Mouse (Mus musculus) urinary bladder, adult 18-20 months (tissue): Measurements from ENCODE around the gene Rimkla.

ENCODE experiments used
- DNase-seq, 2 experiments: peaks; one replicate each; pipeline ENCODE4 v3.0.0; 2022; ENCODE audit warnings: low spot score in 2 of 2, mixed read lengths in 2 of 2

Gene Rimkla

DNA sequence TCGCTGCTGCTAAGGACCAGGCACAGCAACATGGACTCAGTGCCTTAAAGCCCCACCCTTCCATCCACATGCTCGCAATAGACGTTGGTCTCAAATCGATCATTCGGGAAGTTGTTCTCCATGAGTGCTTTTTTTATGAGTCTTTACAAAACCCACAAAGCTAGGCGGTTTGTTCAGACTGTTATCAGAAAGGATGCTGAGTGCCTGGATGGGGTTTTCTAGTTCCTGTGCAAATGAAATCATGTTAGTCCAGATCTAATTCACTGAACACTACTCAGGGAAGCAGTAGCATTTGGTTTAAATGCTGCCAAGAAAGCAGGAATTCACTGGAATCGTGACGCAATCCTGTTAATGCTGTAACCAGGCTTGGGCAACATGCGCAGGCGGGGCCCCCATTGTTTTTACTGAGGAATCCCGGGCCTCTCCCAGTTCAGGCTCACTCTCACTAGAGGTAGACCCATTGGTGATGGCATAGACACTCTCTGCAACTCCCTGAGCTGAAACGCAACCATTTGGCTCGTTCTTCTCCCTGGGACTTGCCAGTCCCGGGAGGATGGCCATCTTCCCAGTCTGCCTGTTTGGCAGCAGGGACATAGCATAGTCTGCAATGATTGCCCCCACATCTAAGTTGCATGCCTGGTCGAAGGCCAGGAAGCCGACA lies 24.6 kb downstream of the Rimkla start:
- DNase-seq: no peak

DNA sequence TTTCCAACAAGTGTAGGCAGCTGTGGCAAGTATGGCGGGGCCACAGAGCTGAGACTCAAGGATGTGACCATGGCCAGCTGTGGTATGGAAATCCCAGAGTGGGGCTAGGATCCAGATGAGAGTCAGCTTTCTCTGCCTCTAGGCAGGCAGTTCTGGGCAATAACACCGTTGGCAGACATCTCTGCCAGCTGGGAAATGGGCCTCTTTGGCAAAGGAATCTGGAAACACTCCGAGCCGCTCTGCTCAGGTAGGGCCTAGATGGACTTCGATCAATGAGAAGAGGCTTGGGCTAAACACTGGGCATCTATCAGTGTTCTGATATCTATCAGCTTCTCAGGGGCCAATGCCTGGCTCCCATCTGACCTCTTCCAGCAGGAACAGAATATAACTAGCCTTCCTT lies 26.6 kb downstream of the Rimkla start:
- no peak for DNase-seq

DNA sequence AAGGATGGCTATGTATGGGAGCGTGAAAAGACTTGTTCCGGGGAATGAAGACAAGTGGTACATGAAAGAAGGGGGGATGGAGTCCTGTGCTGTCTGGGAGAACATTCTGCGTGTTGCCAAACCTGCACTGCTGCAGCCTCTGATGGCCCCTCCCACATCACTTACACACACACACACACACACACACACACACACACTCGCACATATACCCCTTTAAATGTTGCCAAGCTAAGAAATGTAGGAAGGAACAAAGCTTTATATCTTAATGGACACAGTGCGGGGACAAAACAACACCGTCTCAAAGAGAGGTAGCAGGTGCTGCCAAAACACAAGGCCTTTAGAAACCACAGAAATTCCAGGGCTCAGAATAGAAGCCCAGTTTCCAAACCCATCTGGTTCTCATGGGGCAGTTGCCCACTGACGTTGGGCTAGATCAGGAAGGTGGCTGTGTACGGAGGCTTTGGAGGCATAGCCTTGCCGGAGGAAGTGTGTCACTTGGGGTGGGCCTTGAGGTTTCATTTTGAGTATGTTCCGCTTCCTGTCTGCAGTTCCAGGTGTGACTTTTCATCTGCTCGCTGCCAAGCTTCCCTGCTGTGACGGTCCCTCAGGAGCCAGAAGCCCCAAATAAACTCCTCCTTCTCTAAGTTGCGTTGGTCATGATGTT lies 28.5 kb downstream of the Rimkla start:
- no peak for DNase-seq

DNA sequence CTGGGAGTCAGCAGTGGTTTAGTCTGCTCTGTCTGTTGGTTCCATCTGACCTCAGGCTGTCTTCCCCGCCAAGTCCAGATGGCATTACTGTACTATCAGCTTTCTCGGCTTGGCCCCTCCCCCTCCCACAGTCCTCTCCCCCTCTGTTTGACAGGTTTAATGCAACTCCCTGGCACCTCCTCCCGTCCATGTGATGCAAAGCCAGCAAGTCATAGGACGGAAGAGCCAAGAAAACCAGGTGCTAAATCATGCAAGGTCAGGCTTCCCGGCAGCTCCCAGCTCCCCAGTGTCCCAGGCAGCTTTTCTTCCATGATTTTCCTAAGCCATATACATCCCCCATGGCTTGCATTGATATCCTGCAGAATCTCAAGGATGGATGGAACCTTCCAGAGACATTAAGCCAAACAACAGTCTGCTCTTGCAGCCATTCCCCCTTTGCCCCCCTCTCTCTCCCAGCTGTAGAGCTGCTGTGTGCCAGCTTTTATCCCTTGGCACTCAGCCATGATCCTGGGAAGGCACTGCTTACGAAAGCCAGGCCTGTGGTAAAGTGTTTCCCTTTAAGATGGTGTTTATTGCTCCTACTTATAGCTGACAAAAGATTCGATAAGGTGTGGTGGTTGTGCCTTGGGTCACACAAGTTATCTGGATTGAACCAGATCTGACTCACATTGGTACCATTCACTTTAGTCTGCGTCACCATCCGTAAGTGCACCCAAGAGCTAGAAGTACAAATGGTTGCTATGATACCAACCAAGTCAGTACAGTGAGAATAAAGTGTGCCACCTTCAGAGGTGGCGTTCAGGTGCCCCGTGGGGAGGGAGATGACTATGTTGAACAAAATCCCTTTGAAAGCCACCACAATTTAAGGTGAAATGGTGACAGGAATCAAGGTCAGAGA lies 29.3 kb downstream of the Rimkla start:
- DNase-seq: peak in 1 of 2 experiments; percentile 21

DNA sequence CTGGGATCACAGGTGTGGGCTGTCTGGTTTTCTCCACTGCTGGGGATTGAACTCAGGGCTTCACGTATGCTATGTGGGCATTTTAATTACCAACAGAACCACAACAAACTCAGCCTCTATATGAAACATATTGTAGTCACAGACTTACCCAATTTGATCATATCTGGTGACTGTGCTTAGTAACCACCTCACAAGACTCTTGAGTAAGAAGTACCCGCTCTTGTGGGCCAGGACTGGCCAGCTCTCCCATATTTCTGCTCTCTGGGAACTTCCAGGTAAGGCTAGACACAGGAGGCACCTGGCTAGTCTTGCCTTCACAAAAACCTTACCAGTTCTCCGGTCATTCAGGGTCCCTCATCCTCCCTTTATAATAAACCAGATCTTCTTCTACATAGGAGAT lies 30.0 kb downstream of the Rimkla start:
- DNase-seq: no peak

DNA sequence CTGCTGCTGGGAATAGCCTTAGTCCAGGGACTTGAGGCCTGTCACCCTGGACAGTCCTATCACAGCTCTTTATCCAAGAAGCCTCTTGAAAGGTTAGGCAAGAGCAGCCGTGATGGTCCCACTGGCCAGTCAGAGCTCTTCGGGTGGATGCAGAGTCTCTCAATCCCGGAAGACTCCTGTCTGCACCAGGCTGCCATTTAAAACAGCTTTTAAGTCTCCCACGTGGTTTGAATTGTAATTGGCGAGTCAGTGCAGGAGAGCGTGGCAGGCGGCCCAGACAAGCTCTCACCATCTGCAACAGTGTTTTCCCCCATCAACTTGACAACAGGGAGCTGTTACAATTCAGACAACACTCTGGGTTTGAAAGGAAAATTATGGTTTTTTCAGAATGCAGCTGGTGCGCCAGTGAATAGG lies 31.7 kb downstream of the Rimkla start:
- DNase-seq: no peak

DNA sequence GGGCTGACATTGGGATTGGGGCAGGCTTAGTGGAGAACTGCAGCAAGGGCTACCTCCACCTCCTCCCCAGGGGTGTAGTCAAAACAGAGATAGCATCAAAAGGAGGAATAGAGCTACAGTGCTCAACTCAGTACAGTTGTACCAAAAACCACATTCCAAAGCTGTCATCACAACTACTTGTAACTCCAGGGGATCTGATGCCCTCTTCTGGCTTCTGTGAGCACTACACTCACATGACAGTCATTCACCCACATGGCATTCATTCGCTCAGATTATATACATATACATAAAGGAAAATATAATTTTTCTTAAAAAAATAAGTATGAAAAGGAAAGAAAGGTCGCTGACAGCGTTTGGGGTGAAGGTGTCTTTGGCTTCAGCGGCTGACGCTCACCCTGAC lies 32.1 kb downstream of the Rimkla start:
- no peak for DNase-seq

DNA sequence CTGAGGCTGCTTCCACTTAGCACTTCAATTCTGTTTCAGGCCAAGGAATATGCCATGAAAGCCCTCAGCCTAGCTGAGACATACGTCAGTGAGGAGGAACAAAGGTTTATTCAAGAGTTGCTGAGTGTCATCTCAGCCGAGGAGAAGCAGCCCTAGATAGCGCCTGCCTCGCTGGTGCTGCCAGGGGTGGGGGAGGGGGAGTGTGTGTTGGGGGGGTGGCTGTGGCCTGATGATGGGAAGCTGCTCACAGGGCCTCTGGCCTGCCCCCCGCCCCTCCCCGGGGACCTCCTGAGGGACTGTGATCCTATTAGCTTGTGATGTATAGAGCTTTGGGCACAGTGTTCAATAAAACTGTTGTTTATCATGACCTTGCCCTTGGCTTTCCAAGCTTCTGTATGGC lies 38.9 kb downstream of the Rimkla start:
- no peak for DNase-seq

DNA sequence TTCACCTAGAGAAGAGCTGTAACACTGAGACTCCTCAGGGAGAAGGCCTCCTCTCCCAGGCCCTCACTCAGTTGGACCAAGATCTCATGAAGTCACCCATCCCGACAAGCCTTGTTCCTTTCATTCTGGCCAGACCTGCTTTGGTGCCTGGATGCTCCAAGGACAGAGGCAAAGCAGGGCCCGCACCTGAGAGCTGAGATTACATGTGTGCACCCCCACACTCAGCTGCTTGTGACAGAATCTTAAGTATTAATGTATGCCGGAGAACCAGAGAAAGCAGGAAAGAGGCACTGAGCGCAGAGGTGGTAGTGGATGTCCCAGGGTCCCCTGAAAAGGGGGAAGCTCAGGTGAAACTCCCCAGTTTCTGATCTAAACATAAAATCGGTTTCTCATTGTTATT lies 39.3 kb downstream of the Rimkla start:
- DNase-seq: no peak

DNA sequence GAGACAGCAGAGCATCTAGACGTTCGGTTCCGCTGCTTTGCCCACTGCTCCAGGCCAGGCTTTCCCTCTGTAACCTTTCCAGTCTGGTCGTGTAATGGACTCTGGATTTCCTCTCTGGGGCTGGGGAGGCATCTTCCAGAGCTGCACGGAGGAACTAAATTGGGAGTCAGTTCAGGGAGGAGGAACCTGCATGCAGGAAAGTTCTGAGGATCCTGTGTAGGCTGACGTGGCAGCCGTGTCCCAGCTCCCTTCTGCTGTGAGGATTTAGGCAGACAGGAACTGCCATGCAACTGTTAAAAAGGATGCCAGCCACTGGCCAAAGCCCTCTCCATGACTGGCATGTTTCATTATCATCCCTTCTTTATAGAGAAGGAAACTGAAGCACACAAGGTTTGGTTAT lies 42.0 kb downstream of the Rimkla start:
- DNase-seq: no peak

DNA sequence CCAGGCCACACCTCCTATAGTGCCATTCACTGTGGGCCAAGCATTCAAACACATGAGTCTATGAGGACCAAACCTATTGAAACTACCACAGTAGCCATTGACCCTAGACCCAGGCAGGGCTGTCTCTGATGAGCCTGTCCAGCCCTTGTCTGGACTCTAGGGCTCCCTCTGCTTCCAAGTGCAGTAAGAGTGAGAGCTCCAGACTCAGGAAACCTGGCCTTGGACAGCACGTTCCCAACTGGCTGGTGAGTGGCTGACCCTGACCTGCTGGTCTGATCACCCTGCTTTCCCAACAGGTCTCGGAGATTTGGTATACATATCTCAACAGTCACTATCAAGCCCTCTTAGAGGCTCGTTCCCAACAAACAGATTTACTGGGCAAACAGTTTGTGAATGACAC lies 44.6 kb downstream of the Rimkla start:
- no peak for DNase-seq

DNA sequence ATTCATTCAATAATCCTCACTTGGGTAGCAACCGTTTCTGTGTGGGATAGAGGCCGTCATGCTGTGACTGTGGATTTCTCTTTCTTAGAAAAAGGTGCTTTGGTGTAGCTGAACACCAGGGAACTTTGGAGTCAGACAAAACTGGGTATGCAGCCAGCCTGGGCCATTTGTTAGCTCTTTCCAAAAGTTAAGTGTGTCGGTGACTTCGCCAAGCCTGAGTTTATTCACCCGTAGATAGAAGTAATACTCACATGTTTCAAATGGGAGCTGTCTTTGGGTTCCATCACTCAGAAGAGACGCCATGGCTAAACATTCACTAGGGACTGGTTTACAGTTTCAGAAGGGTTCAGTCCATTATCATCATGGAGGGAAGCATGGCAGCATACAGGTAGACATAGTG lies 45.2 kb downstream of the Rimkla start:
- no peak for DNase-seq

DNA sequence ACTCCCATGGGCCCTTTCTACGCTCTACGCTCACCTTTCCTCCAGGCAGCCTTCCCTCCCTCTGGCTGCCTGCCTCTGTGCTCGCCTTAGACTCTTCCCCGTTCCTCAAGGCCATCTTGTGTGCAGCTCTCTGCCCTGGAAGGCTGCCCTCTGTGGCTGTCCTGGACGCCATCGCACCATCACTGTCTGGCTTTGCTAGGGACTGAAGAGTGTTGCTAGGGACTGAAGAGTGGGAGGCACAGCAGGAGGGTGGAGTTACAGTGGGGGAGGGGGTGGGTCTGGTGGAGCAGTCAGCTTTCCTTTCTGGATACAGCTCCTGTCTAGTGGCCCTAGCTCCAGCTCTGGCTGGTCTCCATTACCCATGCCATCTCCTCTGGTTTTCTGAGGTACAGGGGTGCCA lies 49.9 kb downstream of the Rimkla start:
- DNase-seq: no peak

DNA sequence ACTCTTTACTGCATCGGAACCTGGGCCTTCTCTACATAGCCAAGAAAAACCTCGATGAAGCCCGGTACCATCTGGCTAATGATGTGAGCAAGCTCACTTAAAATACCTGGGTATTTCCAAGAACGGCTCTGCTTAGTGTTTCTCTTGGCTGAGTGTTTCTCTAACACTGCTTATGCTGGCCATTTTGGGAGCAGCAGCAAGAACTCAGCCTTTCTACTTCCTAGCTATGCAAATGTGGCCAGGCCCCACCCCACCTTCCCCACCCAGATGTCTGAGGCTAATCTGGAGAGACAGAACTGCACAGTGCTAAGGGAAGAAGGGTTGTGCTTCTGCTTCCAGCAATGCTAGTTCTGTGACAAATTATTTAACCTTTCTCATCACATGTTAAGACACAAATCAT lies 50.6 kb downstream of the Rimkla start:
- no peak for DNase-seq

DNA sequence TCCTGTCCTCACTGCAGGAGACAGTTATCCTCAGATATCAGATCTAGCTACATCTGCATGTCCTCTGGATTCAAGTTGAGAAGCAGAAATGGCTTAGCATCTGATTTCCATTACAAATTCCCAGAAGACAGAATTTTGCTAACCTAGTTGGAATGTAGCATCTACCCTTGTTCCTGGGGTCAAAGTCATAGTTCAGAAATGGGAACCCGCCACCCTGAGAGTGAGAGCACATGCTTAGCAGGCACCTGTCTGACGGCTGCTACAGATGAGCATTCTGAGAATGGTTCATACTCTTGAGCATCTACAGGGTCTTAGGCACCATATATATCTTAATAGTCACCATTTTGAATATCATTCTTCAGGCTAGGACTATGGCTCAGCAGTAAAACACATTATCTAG lies 54.5 kb downstream of the Rimkla start:
- DNase-seq: no peak

DNA sequence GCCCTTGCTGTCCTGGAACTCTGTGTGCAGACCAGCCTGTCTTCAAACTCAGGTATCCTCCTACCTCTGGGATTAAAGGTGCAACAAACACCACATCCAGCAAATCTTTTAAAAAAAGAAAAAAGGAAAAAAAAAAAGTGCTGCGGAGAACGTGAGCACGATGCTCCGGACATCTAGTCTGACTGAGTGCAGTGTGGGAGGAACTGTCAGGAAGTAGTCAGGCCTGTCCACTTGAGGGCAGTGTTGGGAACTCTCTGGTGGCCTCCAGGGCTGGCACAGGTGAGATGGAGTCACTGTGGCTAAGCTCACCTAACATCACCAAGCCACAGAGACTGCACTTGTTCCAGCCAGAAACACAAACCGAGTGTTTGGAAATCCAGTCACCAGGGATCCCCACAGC lies 61.8 kb downstream of the Rimkla start:
- DNase-seq: peak; percentile 27 to 31

DNA sequence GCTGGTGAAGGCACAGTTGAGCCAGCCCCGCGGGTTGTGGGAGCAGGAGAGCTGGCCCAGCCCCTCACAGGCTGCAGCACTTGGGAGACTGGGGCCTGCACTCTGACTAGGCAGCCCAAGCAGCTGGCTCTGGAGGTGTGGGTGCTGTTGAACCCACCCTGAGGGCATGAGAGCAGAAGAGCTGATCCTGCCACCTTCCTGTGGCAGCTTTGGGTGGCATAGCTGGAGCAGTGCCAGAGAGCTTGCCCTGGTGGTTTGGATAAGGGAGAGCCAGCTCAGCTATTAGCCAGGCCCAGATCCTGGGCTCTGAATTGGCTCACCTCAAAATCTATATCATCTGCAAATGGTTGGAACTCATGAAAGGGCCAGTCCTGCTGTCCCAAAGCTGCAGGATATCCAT lies 64.7 kb downstream of the Rimkla start:
- no peak for DNase-seq

DNA sequence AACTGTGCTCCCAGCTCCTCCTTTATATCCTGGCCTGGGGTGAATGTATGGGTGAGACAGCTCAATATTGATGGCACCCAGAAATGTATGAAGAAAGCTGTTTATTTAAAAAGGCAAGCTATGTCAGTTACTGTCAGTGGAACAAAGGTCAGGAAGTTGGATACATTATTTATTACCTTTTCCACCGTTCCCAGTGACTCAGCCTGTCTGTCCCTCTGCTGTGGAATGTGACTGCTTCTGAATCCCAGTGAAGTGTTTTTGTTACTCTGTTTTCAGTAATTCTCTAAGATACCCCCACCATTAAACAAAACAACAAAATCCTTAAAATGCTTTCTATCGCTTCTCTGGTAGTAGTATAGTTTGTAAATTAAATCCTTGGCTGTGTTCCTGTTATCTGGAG lies 66.8 kb downstream of the Rimkla start:
- DNase-seq: no peak

DNA sequence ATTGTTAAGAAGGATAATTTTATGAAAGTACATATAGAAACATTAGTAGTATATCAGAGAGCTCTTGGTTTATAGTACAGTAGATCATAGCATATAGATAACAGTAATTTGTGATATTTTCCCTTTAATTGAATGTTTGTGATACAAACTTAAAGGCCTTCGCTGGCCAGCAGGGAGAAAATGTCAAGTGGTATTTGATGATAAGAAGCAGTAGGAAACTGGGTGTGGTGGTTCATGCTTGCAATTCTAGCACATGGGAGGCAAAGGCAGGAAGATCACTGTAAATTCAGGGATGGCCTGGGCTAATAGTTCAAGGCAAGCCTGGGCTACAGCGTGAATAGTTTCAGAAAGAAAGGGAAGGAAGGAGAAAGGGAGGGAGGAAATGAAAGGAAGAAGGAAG lies 67.4 kb downstream of the Rimkla start:
- DNase-seq: no peak

DNA sequence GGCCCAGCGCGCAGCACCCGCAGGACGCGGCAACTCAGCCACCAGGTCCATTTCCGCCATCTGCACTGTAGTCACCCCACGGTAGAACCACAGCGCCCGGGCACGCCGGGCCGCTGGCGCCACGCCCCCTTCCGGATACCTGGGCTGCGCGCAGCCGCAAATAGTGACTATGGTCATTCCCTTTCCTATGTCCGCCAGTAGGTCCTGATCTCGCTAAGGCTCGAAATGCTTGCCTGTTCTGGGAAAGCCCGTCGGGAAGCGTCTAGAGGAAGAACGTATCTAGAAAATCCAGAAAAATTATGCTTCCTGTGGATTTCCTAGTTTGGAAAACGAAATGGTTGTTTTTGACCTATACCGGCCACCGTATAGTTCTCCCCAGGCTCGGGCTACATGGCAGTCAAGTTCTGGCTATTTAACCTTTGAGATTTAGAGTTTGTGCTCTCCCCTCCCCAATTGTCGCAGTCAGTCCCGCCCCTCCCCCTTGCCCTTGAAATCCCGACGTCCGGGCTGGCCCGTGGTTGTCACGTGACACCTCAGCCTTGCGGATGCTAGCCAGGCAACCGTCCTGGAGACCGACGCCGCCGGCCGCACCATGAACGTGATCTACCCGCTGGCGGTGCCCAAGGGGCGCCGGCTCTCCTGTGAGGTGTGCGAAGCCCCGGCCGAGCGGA lies 70.0 kb downstream of the Rimkla start, which contains the start of the genes Ppcs and Zmynd12:
Ppcs (minus strand) TSS at position 127 of the 671 bp plus-strand sequence.
Zmynd12 (plus strand) TSS at position 521 of the 671 bp plus-strand sequence.
- peak; percentile 84 to 87 for DNase-seq

DNA sequence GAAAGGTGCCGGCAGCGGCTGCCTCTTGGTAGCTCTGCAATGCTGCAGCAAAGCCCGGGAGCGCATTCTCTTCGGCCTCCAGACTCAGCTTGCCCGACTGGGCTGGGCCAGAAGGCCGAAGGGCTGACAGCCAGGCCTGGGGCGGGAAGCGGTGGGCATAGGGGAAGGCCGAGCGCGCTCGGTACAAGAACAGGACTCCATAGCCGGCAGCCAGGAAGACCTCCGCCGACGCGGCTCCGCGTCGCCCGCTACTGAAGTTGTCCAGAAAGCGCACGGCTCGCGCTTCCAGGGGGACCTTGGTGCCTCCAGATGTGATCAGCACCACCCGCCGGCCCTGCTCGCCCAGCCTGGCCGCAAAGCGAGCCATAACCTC lies 70.5 kb downstream of the Rimkla start:
- DNase-seq: no peak

DNA sequence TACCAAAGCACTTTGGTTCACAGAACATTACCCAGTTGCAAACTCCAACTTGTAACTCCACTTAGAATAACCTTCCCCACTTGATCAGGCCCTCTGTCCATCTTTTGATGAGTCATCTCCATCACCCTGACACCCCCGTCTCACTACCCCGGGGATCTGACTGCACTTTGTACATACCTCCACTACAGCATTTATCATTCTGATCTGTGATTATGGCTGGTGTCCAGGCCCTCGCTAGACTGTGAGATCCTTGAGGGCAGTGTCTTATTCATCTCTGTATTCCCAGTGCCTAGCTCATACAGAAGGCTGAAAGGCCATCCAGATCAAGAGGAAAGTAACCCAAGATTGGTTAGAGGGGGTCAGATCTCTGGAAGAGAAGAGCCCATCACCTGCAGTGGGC lies 71.2 kb downstream of the Rimkla start:
- no peak for DNase-seq
